Mouse (Mus musculus) cerebral cortex, adult 2 months (tissue): ENCODE results near the gene Actbl2.

Experiments
- WGBS: fragments of 180-500 bp; shearing (Covaris S2); methylation state at CpG from one replicate; pipeline ENCODE4 v1.1.7; 2018; 5-methylcytosine and 5-hydroxymethylcytosine counted together

Actbl2 gene

GRCm38 (mm10) chr13:111254713-111255112 lies at the start of gene Actbl2:
Gene Actbl2, plus strand, starts transcription at chr13:111255013.
- 93% methylated on average over 5 of the region's 5 CpGs for WGBS

GRCm38 (mm10) chr13:111210649-111211378 lies 44.0 kb upstream of the Actbl2 start:
- 41% methylated on average over 8 of the region's 8 CpGs for WGBS

- WGBS: 40% methylated on average over 5 of the region's 5 CpGs
Observed at GRCm38 (mm10) chr13:111228768-111229167, 26.0 kb upstream of the Actbl2 start.

GRCm38 (mm10) chr13:111229541-111229940 lies 25.3 kb upstream of the Actbl2 start:
- 81% methylated on average over 6 of the region's 6 CpGs for WGBS

- WGBS: 39% methylated on average over 7 of the region's 7 CpGs
Observed at GRCm38 (mm10) chr13:111232416-111232815, 22.4 kb upstream of the Actbl2 start.

GRCm38 (mm10) chr13:111233356-111233755 lies 21.5 kb upstream of the Actbl2 start:
- WGBS: 79% methylated on average over 5 of the region's 5 CpGs

- 77% methylated on average over 3 of the region's 3 CpGs for WGBS
Observed at GRCm38 (mm10) chr13:111234573-111234972, 20.2 kb upstream of the Actbl2 start.

GRCm38 (mm10) chr13:111235719-111236166 lies 19.1 kb upstream of the Actbl2 start:
- 57% methylated on average over 6 of the region's 6 CpGs for WGBS

GRCm38 (mm10) chr13:111236461-111236864 lies 18.4 kb upstream of the Actbl2 start:
- WGBS: 84% methylated on average over 9 of the region's 9 CpGs

- WGBS: 58% methylated on average over 1 of the region's 1 CpGs
Observed at GRCm38 (mm10) chr13:111237296-111237695, 17.5 kb upstream of the Actbl2 start.

- WGBS: 25% methylated on average over 3 of the region's 3 CpGs
Observed at GRCm38 (mm10) chr13:111237865-111238465, 16.8 kb upstream of the Actbl2 start.

GRCm38 (mm10) chr13:111251106-111251505 lies 3.7 kb upstream of the Actbl2 start:
- 46% methylated on average over 5 of the region's 5 CpGs for WGBS

- WGBS: 39% methylated on average over 5 of the region's 5 CpGs
Observed at GRCm38 (mm10) chr13:111251795-111252194, 3.0 kb upstream of the Actbl2 start.

GRCm38 (mm10) chr13:111258016-111258415 lies 3.2 kb downstream of the Actbl2 start:
- WGBS: 83% methylated on average over 4 of the region's 4 CpGs

- 87% methylated on average over 11 of the region's 11 CpGs for WGBS
Observed at GRCm38 (mm10) chr13:111258424-111259092, 3.7 kb downstream of the Actbl2 start.

- 63% methylated on average over 6 of the region's 6 CpGs for WGBS
Observed at GRCm38 (mm10) chr13:111259093-111259491, 4.3 kb downstream of the Actbl2 start.

- WGBS: 76% methylated on average over 7 of the region's 7 CpGs
Observed at GRCm38 (mm10) chr13:111259711-111260110, 4.9 kb downstream of the Actbl2 start.

GRCm38 (mm10) chr13:111263186-111263585 lies 8.4 kb downstream of the Actbl2 start:
- WGBS: 89% methylated on average over 2 of the region's 2 CpGs

- WGBS: 93% methylated on average over 3 of the region's 3 CpGs
Observed at GRCm38 (mm10) chr13:111263758-111264157, 8.9 kb downstream of the Actbl2 start.

GRCm38 (mm10) chr13:111265231-111266000 lies 10.6 kb downstream of the Actbl2 start:
- 83% methylated on average over 4 of the region's 4 CpGs for WGBS

GRCm38 (mm10) chr13:111266855-111267254 lies 12.0 kb downstream of the Actbl2 start:
- 58% methylated on average over 5 of the region's 5 CpGs for WGBS

- 55% methylated on average over 5 of the region's 5 CpGs for WGBS
Observed at GRCm38 (mm10) chr13:111268992-111269391, 14.2 kb downstream of the Actbl2 start.
